Mouse (Mus musculus) T-helper 1 cell (primary cell): ENCODE results near the gene Nkx2-3.

Source experiments
- in situ Hi-C: fragments of 300-600 bp; cut with MboI, MseI; formaldehyde crosslinking; loops from one replicate; pipeline ENCODE4 v1.15.1; 2025; ENCODE audit warnings: high pct_unique_total_duplicates

Nkx2-3 gene

GRCm38 (mm10) chr19:43617761-43618349 lies 5.7 kb downstream of the Nkx2-3 start:
- in situ Hi-C loops: no loop called here

- in situ Hi-C loops: no loop called here
These were observed 6.4 kb downstream of the Nkx2-3 start for GRCm38 (mm10) chr19:43618505-43619030.

GRCm38 (mm10) chr19:43619916-43620479 lies 7.9 kb downstream of the Nkx2-3 start:
- in situ Hi-C loops: loop anchor here (5.0 kb wide), 2 partner anchors 88 to 113 kb away; no protein-coding TSS in a partner anchor

- in situ Hi-C loops: loop anchor here (5.0 kb wide), 2 partner anchors 92 to 117 kb away; no protein-coding TSS in a partner anchor
These were observed 11.8 kb downstream of the Nkx2-3 start for GRCm38 (mm10) chr19:43623913-43624312.

DNA sequence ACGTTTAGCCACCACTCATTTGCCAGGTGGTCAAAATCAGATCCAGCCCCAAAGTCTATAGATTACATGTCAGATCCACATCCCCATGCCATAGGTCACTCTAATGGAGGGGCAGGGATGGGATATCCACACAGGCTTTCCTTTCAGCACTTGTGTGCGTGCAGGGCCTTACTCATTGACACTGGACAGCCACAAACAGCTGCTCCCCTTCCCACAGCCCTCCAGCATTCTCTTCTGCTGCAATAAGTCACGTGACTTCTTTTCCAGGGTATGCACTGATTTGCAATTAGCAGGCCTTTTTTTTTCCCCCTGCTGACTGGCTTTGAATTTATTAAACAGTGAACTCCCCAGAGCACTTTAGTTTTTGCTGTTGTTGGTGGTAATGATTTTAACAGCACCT lies 14.0 kb downstream of the Nkx2-3 start:
- in situ Hi-C loops: loop anchor here (5.0 kb wide), 1 partner anchor 36 kb away; no protein-coding TSS in a partner anchor

DNA sequence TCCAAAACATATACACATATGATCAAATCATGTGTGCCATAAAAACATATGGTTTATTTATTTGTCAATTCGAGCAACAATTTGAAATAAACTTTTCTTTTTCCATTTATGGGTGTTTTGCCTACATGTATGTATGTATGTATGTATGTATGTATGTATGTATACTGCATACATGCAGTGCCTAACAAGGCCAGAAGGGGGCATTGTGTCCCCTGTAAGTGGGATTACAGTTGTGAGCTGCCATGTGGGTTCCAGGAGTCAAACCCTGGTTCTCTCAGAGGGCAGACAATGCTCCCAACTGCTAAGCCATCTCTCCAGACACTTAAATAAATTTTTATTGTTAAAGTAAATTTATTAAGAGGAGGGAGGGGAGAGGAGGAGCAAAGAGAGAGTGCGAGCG lies 15.2 kb downstream of the Nkx2-3 start:
- in situ Hi-C loops: loop anchor here (5.0 kb wide), 1 partner anchor 35 kb away; no protein-coding TSS in a partner anchor

GRCm38 (mm10) chr19:43629088-43629487 lies 17.0 kb downstream of the Nkx2-3 start:
- in situ Hi-C loops: loop anchor here (5.0 kb wide), 1 partner anchor 33 kb away; no protein-coding TSS in a partner anchor

DNA sequence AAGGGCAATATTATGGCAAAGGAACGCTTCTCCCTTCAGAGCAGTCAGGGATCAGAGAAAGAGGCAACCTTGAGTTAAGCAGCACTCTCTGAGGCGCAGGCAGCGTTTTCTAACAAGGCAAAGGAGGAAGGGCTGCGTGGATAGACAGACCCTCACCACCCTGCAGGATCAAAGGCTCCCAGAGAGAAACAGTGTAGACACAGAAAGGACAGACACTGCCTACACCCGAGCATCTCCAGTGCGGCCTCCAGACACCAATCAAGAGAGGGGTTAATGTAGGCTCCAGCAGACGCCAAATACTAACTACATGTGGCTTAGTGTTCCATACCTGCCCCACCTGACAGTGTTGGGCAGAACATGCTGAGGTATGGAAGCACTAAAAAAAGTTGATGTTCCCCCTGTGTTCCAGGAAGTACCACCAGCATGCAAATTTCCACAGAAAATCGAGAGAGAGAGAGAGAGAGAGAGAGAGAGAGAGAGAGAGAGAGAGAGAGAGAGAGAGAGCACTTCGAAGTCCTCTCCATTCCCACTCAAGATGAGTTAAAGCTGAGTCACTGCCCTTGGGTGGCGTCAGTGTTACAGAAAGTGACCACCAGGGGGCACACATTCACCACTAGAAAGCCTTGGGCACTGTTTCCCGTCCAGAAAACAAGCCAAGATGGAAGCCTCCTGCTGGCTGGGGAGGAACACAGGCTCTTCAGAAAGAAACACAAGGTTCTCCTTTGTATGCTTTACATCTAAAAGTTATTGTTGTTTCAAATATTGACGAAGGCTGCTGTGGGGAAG lies 18.5 kb downstream of the Nkx2-3 start:
- in situ Hi-C loops: no loop called here

DNA sequence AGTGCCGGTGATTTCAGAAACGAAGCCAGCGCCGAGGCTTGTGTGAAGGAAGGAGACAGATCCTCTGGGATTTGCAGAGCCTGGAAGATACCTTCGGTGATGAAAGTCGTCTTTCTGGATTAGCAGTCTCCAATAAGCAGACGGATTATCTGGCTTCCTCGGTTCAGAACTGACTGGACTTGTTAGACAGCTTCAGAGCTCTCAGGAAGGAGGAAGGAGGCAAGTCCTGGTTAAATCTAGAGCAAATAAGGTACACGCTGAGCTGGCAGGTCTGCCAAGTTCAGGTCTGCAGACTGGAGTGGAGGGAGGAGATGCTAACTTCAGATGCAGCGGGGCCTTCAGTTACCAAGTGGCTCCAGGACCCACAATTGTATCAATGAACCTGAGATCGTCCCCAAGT lies 29.7 kb downstream of the Nkx2-3 start:
- in situ Hi-C loops: no loop called here

DNA sequence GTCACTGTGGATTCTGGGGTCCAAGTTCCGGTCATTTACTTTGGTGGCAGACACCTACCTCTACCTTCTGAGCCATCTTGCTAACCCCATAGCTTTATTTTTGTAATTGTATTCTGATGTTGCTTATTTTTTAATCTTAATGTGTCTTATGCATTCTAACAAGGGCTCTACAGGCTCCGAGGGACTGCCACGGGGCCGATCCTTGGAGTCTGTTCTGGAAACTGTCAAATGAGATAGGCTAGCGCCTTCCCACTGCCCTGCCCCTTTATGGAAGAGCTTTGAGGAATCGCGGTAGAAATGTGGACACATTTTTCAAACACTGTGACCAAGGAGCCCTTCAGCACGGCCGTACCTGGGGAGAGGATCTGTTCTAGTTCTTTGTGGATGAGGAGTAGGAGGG lies 30.7 kb downstream of the Nkx2-3 start:
- in situ Hi-C loops: no loop called here

DNA sequence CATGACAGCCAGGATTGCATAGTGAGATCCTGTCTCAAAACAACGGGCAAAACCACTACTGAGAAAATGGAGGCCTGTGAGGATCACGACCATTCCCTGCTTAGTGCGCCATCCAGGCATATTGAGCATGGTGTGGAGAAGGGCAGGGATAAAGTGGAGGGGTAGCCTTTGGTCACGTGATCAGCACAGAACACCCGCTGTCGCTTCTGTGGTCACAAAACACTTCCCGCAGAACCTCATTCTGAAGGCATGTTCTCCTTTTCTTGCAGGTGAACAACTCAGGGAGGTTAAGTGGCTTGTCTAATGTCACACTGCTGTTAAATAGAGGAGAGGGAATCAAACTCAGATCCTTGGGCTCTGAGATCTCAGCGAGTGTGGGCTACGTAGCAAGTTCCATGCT lies 33.4 kb downstream of the Nkx2-3 start:
- in situ Hi-C loops: no loop called here

DNA sequence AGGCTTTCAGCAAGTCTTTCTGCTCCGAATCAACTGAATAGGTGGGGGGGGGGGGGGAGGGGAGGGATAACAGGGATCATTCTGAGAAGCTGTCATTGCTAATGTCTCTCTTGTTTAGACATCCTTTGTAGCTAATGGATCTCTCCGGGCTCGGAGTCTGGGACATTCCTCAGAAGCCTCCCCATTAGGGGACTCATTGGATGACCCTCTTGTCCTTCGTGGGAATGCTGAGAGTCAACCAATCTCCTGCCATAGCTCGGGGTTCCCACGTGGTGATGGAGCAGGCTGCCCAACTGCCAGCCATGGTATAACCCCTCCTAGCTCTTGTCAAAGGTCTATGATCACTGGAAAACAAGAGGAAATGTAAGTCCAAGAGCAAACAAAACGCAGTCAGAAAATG lies 34.7 kb downstream of the Nkx2-3 start:
- in situ Hi-C loops: no loop called here

- in situ Hi-C loops: no loop called here
These were observed 35.1 kb downstream of the Nkx2-3 start for GRCm38 (mm10) chr19:43647261-43647660.

GRCm38 (mm10) chr19:43648343-43648742 lies 36.2 kb downstream of the Nkx2-3 start:
- in situ Hi-C loops: no loop called here

DNA sequence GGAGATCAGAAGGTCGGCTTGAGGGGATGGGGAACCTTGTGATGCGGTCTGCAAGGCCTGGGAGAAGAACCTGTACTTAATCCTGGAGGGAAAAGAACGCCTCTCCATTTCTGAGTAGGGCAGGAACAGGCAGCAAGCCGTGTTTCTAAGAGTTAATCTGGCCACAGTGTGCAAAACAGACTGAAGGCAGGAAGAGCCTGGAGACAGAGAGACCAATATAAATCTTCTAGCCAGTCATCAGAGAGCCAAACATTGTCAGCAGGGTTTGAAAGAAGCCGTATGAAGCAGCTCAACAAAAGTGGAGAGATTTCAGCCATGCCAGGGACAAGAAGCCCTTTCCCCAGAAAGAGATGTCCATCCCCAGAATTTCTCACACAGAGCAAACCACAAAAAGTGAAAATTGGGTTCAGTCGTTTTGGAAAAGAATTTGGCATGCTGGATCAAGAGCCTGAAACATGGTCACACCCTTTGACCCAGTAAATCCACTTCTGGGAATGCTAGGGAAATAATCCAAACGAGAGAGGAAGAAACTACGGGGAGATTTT lies 39.2 kb downstream of the Nkx2-3 start:
- in situ Hi-C loops: no loop called here

- in situ Hi-C loops: no loop called here
These were observed 43.8 kb downstream of the Nkx2-3 start for GRCm38 (mm10) chr19:43655735-43656492.

- in situ Hi-C loops: loop anchor here (5.0 kb wide), 2 partner anchors 32 to 92 kb away; no protein-coding TSS in a partner anchor
These were observed 47.5 kb downstream of the Nkx2-3 start for GRCm38 (mm10) chr19:43659632-43660031.

DNA sequence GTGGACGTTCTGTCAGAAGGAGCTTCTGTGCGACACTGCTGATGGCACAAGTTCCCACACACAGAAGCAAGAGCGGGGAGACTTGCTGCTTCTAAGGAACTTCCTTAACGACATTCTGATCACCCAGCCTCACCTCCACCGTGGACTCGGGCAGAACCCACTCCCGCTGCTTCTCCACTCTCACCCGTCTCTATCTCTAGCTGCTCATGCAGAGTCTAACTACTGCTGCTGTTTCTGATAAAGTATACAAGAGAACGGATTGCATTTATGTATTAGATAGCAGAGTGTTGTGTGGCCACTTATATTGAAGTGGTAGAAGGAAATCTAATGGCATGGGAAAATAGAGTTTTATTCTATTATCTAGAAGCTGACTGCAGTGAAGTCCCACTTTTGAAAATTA lies 48.6 kb downstream of the Nkx2-3 start:
- in situ Hi-C loops: loop anchor here (5.0 kb wide), 2 partner anchors 33 to 93 kb away; no protein-coding TSS in a partner anchor

DNA sequence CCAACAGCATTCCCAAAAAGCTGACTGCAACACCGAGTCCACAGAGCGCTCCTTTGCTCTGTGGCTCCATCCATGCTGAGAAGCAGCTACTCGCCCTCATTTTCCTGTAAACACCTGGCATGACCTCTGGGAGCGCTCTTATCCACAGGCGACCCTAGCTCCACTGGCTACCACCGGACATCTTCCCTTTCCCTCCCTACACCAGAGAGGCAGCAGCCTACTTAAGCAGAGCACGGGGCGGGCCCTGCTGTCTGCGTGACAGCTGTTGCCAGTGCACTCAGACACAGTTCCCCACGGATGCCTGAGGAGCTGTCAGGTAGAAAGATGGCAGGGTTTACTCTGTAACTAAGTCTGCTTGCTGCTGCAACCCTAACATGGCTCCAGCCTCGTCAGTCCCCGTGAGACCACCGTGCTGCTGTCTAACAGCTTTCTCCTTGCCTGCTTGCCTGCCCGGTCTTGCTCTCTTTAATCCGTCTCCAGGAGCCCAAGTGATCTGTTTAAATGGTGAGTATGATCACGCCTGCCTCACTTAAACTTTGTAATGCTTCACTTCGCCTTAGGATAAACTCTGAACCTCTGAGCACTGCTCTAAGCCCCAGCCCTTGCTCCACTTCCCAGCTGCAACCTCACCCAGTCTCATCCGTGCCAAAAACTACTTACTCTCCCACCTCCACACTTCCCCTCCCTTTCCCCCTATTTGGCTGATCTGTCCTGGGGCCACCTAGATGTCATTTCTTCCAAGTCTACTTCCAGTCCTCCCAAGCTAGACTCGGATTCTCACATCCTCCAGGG lies 50.2 kb downstream of the Nkx2-3 start:
- in situ Hi-C loops: loop anchor here (5.0 kb wide), 2 partner anchors 35 to 95 kb away; no protein-coding TSS in a partner anchor

DNA sequence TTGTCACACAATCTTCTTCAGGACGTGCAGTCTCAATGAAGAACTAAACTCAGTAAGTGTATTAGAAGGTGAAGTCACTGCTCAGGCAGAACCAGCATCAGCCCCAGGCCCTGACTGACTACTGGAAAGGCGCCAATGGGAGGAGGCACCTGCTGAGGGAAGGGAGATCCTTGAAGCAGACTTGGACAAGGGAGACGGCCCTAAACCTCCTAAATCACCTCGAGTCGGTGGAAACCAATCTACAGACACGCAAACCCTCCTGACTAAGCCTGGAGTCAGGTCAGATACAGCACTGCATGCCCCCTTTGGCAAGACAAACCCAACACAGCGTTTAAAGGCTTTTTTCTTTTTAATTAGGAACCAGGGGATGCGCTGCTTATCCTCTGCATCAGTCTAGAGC lies 51.3 kb downstream of the Nkx2-3 start:
- in situ Hi-C loops: loop anchor here (5.0 kb wide), 2 partner anchors 36 to 96 kb away; no protein-coding TSS in a partner anchor
